Mouse (Mus musculus) cerebellum, adult 2 months (tissue): ENCODE measurements around the gene Rab40b.
"Not testable (repeated sequence)": the region's sequence is repeated elsewhere in the genome, so short reads cannot be mapped to it uniquely, and the experiment has no call there.

ENCODE experiments used
- CTCF ChIP-seq: fragments of 200-500 bp; IDR thresholded peaks from 2 replicates; pipeline ENCODE4 v1.5.1; 2011; ENCODE audit warnings: low read depth, mild to moderate bottlenecking, control low read depth, low read length, moderate library complexity, borderline replicate concordance; ENCODE audit not compliant: insufficient read depth
- POLR2A ChIP-seq: fragments of 200-500 bp; IDR thresholded peaks from 2 replicates; pipeline ENCODE4 v1.6.1; 2011; ENCODE audit warnings: low read length, control low read depth, borderline replicate concordance; ENCODE audit not compliant: insufficient read depth

- not testable (repeated sequence) for TF ChIP-seq POLR2A, CTCF
Observed at GRCm38 (mm10) chr11:121348727-121349126, 39.3 kb downstream of the Rab40b start.
